Mouse (Mus musculus) urinary bladder, adult 18-20 months (tissue): ENCODE results near the gene Tlnrd1.

Experiments
- DNase-seq, 2 experiments: peaks; one replicate each; pipeline ENCODE4 v3.0.0; 2022; ENCODE audit warnings: low spot score in 2 of 2, mixed read lengths in 2 of 2

The Tlnrd1 gene

DNA sequence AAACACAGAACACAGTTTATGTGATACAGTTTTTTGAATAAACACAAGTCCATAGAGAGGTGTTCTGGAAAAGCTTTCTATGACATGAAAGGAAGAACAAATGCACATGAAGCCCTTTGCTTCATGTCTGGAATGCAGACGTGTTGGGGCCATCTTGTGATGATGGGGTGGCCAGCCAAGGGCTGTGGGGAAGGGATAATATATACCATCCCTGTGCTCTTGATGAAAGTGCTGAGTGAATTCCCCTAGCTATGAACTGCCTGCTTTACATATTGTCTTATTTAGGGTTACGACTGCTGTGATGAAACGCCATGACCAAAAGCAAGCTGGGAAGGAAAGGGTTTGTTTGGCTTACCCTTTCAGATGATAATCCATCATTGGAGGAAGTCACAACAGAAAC is 39.3 kb downstream of the Tlnrd1 start:
- DNase-seq: no peak

- DNase-seq: no peak
Measured at GRCm38 (mm10) chr7:83842486-83843259, 41.4 kb downstream of the Tlnrd1 start.

GRCm38 (mm10) chr7:83840076-83840475 is 44.0 kb downstream of the Tlnrd1 start:
- DNase-seq: no peak

- DNase-seq: no peak
Measured at GRCm38 (mm10) chr7:83838525-83839224, 45.4 kb downstream of the Tlnrd1 start.
